ENCODE assay signal across 15 mouse cellular contexts in genomic region chr1:138542170-138542515, GRCm38 (mm10).
DNase-seq lines count a peak whose midpoint lies in the region; ATAC-seq and TF ChIP-seq lines count a peak whose summit lies in the region.
"Had no signal": no experiment of that assay in that cellular context is flagged by ENCODE, and none has a peak within 500 bp of the region (broad histone marks: within the 10 kb centered on the region; RNA-seq: fewer than 3 reads in every experiment).

No protein-coding gene starts in this region.

- no peak overlapping the region for H3K4me3 ChIP-seq in kidney, embryonic 15.5 days (replicated peaks)
- H3K4me3 ChIP-seq in bone marrow macrophage, adult 2 months (ENCODE audit: insufficient read depth, low read length): peak overlapping the region; percentile 45
- no peak overlapping the region for H3K4me3 ChIP-seq in limb, embryonic 14.5 days (replicated peaks; ENCODE audit: low read length)
- no peak overlapping the region for H3K4me3 ChIP-seq in stomach, embryonic 14.5 days (ENCODE audit: low read depth, low read length)
- H3K4me3 ChIP-seq in layer of hippocampus, adult 2 months: no peak overlapping the region
- H3K4me3 ChIP-seq: erythroblast, embryonic 14.5 days; hindbrain, embryonic 13.5 days; limb, embryonic 12.5 days; midbrain, embryonic 10.5 days had no signal

- 64% methylated on average over 1 of the region's 1 CpGs for WGBS in kidney, embryonic 15.5 days
- WGBS in limb, embryonic 14.5 days: 58% methylated on average over 1 of the region's 1 CpGs
- WGBS in stomach, embryonic 14.5 days: 84% methylated on average over 1 of the region's 1 CpGs

- no peak for ATAC-seq in kidney, embryonic 15.5 days (replicated peaks; ENCODE audit: low FRiP score)
- ATAC-seq in limb, embryonic 14.5 days (ENCODE audit: low FRiP score, low read depth): no peak
- no peak for ATAC-seq in stomach, embryonic 14.5 days (ENCODE audit: insufficient number of reproducible peaks, insufficient read depth, low FRiP score, low read depth)

- no peak for TF ChIP-seq POLR2A in bone marrow macrophage, adult 2 months (IDR thresholded peaks at IDR 0.05; ENCODE audit: borderline replicate concordance, low read depth, low read length)
- no peak for TF ChIP-seq POLR2A in limb, embryonic 14.5 days (IDR thresholded peaks at IDR 0.05; ENCODE audit: borderline replicate concordance, extremely low read depth, insufficient read depth, insufficient read length)

- TF ChIP-seq CTCF in bone marrow macrophage, adult 2 months (IDR thresholded peaks at IDR 0.05; ENCODE audit: low read depth, low read length): no peak
- TF ChIP-seq CTCF in layer of hippocampus, adult 2 months (conservative IDR thresholded peaks at IDR 0.05): no peak

- no peak overlapping the region for H3K9ac ChIP-seq in kidney, embryonic 15.5 days
- H3K9ac ChIP-seq in limb, embryonic 14.5 days (ENCODE audit: low read depth, low read length, severe bottlenecking): no peak overlapping the region
- H3K9ac ChIP-seq in stomach, embryonic 14.5 days (replicated peaks; ENCODE audit: low read depth, low read length): no peak overlapping the region
- H3K9ac ChIP-seq: hindbrain, embryonic 13.5 days; limb, embryonic 12.5 days had no signal

- peaks cover 13% of the 10 kb centered on the region; the same call in 1 of the 2 replicates for H3K4me1 ChIP-seq in kidney, embryonic 15.5 days
- peaks cover 15% of the 10 kb centered on the region for H3K4me1 ChIP-seq in bone marrow macrophage, adult 2 months (ENCODE audit: control insufficient read depth, insufficient read depth, low read length)
- peaks cover 4% of the 10 kb centered on the region for H3K4me1 ChIP-seq in limb, embryonic 14.5 days (ENCODE audit: control insufficient read depth, insufficient read depth, low read length)
- H3K4me1 ChIP-seq in stomach, embryonic 14.5 days (ENCODE audit: control insufficient read depth, insufficient read depth, low read length): no peaks in the 10 kb centered on the region; the same call in 1 of the 2 replicates
- H3K4me1 ChIP-seq: hindbrain, embryonic 13.5 days had no signal

- H3K9me3 ChIP-seq in kidney, embryonic 15.5 days (replicated peaks): no peaks in the 10 kb centered on the region
- H3K9me3 ChIP-seq in limb, embryonic 14.5 days (ENCODE audit: control insufficient read depth, low read length): no peaks in the 10 kb centered on the region
- no peaks in the 10 kb centered on the region for H3K9me3 ChIP-seq in stomach, embryonic 14.5 days (ENCODE audit: control insufficient read depth, low read depth, low read length)
- H3K9me3 ChIP-seq: hindbrain, embryonic 13.5 days; limb, embryonic 12.5 days; midbrain, embryonic 10.5 days had no signal

- DNase-seq in kidney, adult 18-20 months: no peak
- DNase-seq in limb, embryonic 14.5 days (ENCODE audit: low spot score): no peak
- no peak for DNase-seq in layer of hippocampus, adult 2 months (ENCODE audit: low spot score in 2 of 2)
- no peak for DNase-seq in lung, postnatal 10 days
- DNase-seq: cerebellum, adult 18-20 months; kidney, postnatal 14 days; layer of hippocampus, postnatal 36 days; thymus, adult 18-20 months had no signal

- no peak overlapping the region for H3K4me2 ChIP-seq in kidney, embryonic 15.5 days
- no peak overlapping the region for H3K4me2 ChIP-seq in limb, embryonic 14.5 days (replicated peaks; ENCODE audit: low read depth, low read length, severe bottlenecking)
- no peak overlapping the region for H3K4me2 ChIP-seq in stomach, embryonic 14.5 days (replicated peaks; ENCODE audit: low read depth, low read length)
- H3K4me2 ChIP-seq: hindbrain, embryonic 13.5 days; limb, embryonic 12.5 days had no signal

- H3K27ac ChIP-seq in kidney, embryonic 15.5 days: peak overlapping the region; percentile 14; the same call in 1 of the 2 replicates
- peak overlapping the region; percentile 96 for H3K27ac ChIP-seq in bone marrow macrophage, adult 2 months (ENCODE audit: insufficient read depth, low read depth, low read length)
- 0 out of 2 replicates have a peak overlapping the region, but pooled peaks have one; percentile 21 for H3K27ac ChIP-seq in limb, embryonic 14.5 days (replicated peaks; ENCODE audit: low read depth, low read length)
- peak overlapping the region; percentile 59; the same call in 1 of the 2 replicates for H3K27ac ChIP-seq in stomach, embryonic 14.5 days (ENCODE audit: low read length)
- no peak overlapping the region for H3K27ac ChIP-seq in layer of hippocampus, adult 2 months
- H3K27ac ChIP-seq: hindbrain, embryonic 13.5 days; midbrain, embryonic 10.5 days had no signal

- no peaks in the 10 kb centered on the region for H3K27me3 ChIP-seq in kidney, embryonic 15.5 days
- no peaks in the 10 kb centered on the region for H3K27me3 ChIP-seq in limb, embryonic 14.5 days (ENCODE audit: control insufficient read depth, insufficient read depth, low read length)
- H3K27me3 ChIP-seq in stomach, embryonic 14.5 days (ENCODE audit: control insufficient read depth, insufficient read depth, low read length): no peaks in the 10 kb centered on the region
- H3K27me3 ChIP-seq: hindbrain, embryonic 13.5 days; limb, embryonic 12.5 days had no signal

- no peaks in the 10 kb centered on the region for H3K36me3 ChIP-seq in kidney, embryonic 15.5 days
- H3K36me3 ChIP-seq in limb, embryonic 14.5 days (ENCODE audit: control insufficient read depth, insufficient read depth, low read length): no peaks in the 10 kb centered on the region
- H3K36me3 ChIP-seq in stomach, embryonic 14.5 days (ENCODE audit: control insufficient read depth, insufficient read depth, low read length): no peaks in the 10 kb centered on the region
- H3K36me3 ChIP-seq: hindbrain, embryonic 13.5 days; limb, embryonic 12.5 days; midbrain, embryonic 10.5 days had no signal
